Mouse (Mus musculus) frontal cortex, postnatal 36 days (tissue): ENCODE results near the gene Gm21304.
"Not testable (repeated sequence)": the region's sequence is repeated elsewhere in the genome, so short reads cannot be mapped to it uniquely, and the experiment has no call there.

Source experiments
- DNase-seq, 2 experiments: peaks; one replicate each; pipeline ENCODE4 v3.0.0; 2022; ENCODE audit warnings: low spot score in 2 of 2

Gene Gm21304

DNA sequence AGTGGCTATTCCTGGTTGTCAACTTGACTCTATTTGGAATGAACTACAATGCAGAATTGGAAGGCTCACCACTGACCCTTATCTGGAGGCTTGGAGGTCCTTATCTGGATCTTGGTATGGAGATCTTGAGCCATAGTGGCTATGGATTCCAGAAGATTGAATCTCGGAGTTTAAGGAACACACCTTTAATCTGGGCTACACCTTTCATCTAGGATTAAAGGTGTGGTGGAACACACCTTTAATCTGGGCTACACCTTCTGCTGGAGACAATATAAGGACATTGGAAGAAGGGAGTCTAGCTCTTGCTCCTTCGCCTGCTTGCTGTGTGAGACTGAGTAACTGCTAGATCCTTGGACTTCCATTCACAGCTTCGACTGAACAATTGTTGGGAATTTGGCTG, at the start of gene Gm21304:
Gene Gm21304 (plus strand): TSS at position 301 of the 400 bp plus-strand sequence.
- DNase-seq, result not testable (repeated sequence)

DNA sequence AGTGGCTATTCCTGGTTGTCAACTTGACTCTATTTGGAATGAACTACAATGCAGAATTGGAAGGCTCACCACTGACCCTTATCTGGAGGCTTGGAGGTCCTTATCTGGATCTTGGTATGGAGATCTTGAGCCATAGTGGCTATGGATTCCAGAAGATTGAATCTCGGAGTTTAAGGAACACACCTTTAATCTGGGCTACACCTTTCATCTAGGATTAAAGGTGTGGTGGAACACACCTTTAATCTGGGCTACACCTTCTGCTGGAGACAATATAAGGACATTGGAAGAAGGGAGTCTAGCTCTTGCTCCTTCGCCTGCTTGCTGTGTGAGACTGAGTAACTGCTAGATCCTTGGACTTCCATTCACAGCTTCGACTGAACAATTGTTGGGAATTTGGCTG, 25.6 kb upstream of the Gm21304 start, which contains the start of gene Gm21293:
Gene Gm21293 (plus strand): TSS at position 301 of the 400 bp plus-strand sequence.
- DNase-seq, result not testable (repeated sequence)

DNA sequence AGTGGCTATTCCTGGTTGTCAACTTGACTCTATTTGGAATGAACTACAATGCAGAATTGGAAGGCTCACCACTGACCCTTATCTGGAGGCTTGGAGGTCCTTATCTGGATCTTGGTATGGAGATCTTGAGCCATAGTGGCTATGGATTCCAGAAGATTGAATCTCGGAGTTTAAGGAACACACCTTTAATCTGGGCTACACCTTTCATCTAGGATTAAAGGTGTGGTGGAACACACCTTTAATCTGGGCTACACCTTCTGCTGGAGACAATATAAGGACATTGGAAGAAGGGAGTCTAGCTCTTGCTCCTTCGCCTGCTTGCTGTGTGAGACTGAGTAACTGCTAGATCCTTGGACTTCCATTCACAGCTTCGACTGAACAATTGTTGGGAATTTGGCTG, 17.1 kb upstream of the Gm21304 start, which contains the start of gene Gm6763:
Gene Gm6763 (plus strand): TSS at position 301 of the 400 bp plus-strand sequence.
- DNase-seq, result not testable (repeated sequence)

DNA sequence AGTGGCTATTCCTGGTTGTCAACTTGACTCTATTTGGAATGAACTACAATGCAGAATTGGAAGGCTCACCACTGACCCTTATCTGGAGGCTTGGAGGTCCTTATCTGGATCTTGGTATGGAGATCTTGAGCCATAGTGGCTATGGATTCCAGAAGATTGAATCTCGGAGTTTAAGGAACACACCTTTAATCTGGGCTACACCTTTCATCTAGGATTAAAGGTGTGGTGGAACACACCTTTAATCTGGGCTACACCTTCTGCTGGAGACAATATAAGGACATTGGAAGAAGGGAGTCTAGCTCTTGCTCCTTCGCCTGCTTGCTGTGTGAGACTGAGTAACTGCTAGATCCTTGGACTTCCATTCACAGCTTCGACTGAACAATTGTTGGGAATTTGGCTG, 8.6 kb upstream of the Gm21304 start, which contains the start of gene Gm8764:
Gene Gm8764 (plus strand): TSS at position 301 of the 400 bp plus-strand sequence.
- not testable (repeated sequence) for DNase-seq

DNA sequence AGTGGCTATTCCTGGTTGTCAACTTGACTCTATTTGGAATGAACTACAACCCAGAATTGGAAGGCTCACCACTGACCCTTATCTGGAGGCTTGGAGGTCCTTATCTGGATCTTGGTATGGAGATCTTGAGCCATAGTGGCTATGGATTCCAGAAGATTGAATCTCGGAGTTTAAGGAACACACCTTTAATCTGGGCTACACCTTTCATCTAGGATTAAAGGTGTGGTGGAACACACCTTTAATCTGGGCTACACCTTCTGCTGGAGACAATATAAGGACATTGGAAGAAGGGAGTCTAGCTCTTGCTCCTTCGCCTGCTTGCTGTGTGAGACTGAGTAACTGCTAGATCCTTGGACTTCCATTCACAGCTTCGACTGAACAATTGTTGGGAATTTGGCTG, 8.4 kb downstream of the Gm21304 start, which contains the start of gene Gm21312:
Gene Gm21312 (plus strand): TSS at position 301 of the 400 bp plus-strand sequence.
- not testable (repeated sequence) for DNase-seq

DNA sequence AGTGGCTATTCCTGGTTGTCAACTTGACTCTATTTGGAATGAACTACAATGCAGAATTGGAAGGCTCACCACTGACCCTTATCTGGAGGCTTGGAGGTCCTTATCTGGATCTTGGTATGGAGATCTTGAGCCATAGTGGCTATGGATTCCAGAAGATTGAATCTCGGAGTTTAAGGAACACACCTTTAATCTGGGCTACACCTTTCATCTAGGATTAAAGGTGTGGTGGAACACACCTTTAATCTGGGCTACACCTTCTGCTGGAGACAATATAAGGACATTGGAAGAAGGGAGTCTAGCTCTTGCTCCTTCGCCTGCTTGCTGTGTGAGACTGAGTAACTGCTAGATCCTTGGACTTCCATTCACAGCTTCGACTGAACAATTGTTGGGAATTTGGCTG, 16.9 kb downstream of the Gm21304 start, which contains the start of gene Gm20765:
Gene Gm20765 (plus strand): TSS at position 301 of the 400 bp plus-strand sequence.
- DNase-seq, result not testable (repeated sequence)

DNA sequence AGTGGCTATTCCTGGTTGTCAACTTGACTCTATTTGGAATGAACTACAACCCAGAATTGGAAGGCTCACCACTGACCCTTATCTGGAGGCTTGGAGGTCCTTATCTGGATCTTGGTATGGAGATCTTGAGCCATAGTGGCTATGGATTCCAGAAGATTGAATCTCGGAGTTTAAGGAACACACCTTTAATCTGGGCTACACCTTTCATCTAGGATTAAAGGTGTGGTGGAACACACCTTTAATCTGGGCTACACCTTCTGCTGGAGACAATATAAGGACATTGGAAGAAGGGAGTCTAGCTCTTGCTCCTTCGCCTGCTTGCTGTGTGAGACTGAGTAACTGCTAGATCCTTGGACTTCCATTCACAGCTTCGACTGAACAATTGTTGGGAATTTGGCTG, 25.4 kb downstream of the Gm21304 start, which contains the start of gene Gm4340:
Gene Gm4340 (plus strand): TSS at position 301 of the 400 bp plus-strand sequence.
- not testable (repeated sequence) for DNase-seq

DNA sequence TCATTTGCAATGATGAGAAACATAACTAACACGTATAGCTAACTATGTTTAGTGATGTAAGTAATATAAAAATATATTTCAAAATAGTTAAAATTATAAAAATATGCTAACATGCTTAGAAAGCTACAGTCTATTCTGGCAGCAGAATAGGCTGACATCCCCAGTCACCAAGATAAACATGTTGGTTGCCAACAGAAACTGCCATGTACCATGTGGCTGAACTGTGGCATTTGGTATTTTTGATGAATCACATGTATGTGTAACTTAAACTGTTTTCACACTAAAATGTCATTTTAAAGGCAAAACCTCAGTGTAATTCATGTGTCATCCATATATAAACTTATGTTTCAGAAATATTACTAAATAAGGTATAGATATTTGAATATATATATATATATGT, 41.3 kb downstream of the Gm21304 start:
- no peak for DNase-seq

DNA sequence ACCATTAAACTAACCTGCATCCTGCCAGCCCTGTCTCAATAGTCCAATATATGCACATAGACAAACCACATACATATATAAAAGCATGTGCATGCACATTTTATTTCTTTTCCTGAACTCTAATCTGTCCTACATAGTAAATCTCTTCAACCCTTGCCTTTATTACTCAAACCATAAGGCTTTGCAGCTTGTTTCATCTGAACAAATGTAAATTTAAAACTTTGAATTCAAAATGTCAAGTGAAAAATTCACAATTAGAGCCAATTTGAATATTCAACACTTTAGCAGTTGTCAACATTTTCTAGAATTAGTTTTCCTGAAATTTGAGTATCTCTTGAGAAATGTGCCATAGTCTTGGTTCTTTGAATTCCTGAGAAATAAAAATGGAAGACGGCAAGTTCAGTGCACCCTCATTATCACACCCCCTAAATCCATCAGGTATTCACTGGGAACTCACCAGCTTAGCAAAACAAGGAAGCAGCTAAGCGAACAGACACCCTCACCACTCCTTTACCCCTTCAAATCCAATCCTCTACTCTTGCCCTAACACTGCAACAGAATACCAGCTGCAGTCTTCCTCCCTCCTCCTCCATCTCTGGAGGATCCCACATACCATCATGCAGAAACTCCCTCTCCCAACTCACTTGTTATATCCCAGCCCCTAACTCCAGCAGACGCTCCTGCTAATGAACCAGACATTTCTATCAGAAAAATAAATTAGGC, 42.1 kb downstream of the Gm21304 start:
- DNase-seq, result peak; percentile 7 to 22

DNA sequence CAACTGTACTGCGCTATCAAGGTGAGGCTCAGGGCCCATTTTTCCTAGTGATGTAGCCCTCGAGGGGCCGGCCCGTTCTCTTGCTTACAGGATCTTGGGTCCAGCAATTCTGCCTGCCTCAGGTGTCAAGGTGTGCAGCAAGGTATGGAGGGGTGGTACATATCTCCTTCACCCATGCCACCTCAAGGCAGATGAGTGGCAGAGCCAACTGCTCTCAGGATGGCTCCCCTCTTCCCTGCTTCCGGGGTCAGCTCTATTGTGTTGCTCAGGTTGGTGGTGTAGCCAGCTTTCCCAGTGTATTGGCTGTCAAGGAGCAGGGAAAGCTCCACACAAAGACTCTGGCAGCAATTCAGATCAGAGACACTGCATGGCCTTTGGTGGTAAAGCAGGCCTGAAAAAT, 46.2 kb downstream of the Gm21304 start:
- DNase-seq, result no peak
